Comparison of ENCODE assay signal across 26 mouse cellular contexts in genomic region chr16:13450831-13451230, GRCm38 (mm10).
"Had no signal": no experiment of that assay in that cellular context is flagged by ENCODE, and none has a peak within 500 bp of the region (broad histone marks: within the 10 kb centered on the region; RNA-seq: fewer than 3 reads in every experiment).

No protein-coding gene starts in this region.

- H3K9me3 ChIP-seq: heart, embryonic 13.5 days; heart, embryonic 15.5 days; hindbrain, embryonic 13.5 days; hindbrain, embryonic 15.5 days; kidney, embryonic 15.5 days; limb, embryonic 13.5 days; limb, embryonic 15.5 days; liver, embryonic 12.5 days had no signal

- H3K4me2 ChIP-seq: heart, embryonic 11.5 days; heart, embryonic 13.5 days; heart, embryonic 15.5 days; hindbrain, embryonic 13.5 days; hindbrain, embryonic 15.5 days; kidney, embryonic 15.5 days; limb, embryonic 13.5 days; limb, embryonic 15.5 days had no signal

- H3K27ac ChIP-seq: heart, adult 2 months; heart, embryonic 13.5 days; heart, embryonic 15.5 days; hindbrain, embryonic 13.5 days; hindbrain, embryonic 15.5 days; hindbrain, postnatal 0 days; kidney, embryonic 15.5 days; kidney, postnatal 0 days; limb, embryonic 13.5 days; limb, embryonic 15.5 days; liver, embryonic 12.5 days had no signal

- H3K36me3 ChIP-seq: heart, embryonic 13.5 days; heart, embryonic 15.5 days; hindbrain, embryonic 13.5 days; hindbrain, embryonic 15.5 days; kidney, embryonic 15.5 days; limb, embryonic 13.5 days; limb, embryonic 15.5 days had no signal

- ATAC-seq: hindbrain, postnatal 0 days; intestine, embryonic 16.5 days; liver, embryonic 12.5 days had no signal

- H3K9ac ChIP-seq: heart, embryonic 13.5 days; heart, embryonic 15.5 days; hindbrain, embryonic 13.5 days; hindbrain, embryonic 15.5 days; kidney, embryonic 15.5 days; limb, embryonic 13.5 days; limb, embryonic 15.5 days; liver, embryonic 12.5 days had no signal

- H3K4me3 ChIP-seq: heart, adult 2 months; heart, embryonic 13.5 days; heart, embryonic 15.5 days; hindbrain, embryonic 13.5 days; hindbrain, embryonic 15.5 days; kidney, embryonic 15.5 days; limb, embryonic 13.5 days; limb, embryonic 15.5 days; liver, embryonic 12.5 days had no signal

- DNase-seq: gastrocnemius, postnatal 14 days; gastrocnemius, postnatal 36 days; heart, adult 11 months; heart, adult 2 months; heart, postnatal 14 days; heart, postnatal 36 days; kidney, adult 11 months; kidney, adult 2 months; kidney, adult 9 months; kidney, postnatal 14 days; kidney, postnatal 36 days; layer of hippocampus, adult 9-11 months; layer of hippocampus, postnatal 36 days; left cerebral cortex, postnatal 4 days had no signal

- H3K27me3 ChIP-seq: heart, embryonic 15.5 days had no signal
